Mouse (Mus musculus): ENCODE measurements around the gene Leng1.
A peak's percentile ranks its signal among the peaks of the same experiment; 100 is the strongest.

The Leng1 gene

DNA sequence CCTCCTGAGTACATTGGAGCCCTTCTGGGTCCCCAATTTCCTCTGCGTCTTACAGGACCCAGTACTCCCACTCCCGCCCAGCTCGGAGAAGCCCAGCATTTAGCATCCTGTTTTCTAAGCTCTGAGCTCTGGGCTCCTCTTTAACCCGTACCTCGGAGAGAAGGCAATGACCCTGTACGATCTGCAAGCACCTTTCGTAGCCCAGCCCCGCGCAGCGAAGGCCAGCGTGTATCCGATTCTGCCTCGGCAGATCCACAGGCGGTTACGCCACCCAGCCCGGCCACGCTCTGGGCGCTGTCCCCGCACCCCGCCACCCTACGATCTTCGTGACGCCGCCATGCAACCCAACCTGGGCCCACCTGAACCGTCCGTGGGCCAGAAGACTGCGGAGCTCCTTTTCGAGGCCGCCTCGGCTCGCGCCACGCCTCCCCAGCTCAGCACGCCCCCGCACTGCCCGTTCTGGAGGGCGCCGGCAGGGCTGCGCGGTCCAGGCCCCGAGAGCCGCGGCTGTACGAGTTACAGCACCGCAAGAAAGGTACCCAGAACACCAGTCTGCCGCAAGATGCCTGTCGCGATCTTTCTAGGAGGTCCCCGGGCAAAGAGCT is 26.8 kb upstream of the Leng1 start, which contains the start of gene Tsen34:
Tsen34 (plus strand) TSS at position 482 of the 605 bp plus-strand sequence.
- no peak for DNase-seq (ENCODE audit: extremely low read depth, low read depth)

- DNase-seq (ENCODE audit: extremely low read depth, low read depth), result peak; percentile 65
These were observed 26.3 kb upstream of the Leng1 start for GRCm38 (mm10) chr7:3691919-3692318.

DNA sequence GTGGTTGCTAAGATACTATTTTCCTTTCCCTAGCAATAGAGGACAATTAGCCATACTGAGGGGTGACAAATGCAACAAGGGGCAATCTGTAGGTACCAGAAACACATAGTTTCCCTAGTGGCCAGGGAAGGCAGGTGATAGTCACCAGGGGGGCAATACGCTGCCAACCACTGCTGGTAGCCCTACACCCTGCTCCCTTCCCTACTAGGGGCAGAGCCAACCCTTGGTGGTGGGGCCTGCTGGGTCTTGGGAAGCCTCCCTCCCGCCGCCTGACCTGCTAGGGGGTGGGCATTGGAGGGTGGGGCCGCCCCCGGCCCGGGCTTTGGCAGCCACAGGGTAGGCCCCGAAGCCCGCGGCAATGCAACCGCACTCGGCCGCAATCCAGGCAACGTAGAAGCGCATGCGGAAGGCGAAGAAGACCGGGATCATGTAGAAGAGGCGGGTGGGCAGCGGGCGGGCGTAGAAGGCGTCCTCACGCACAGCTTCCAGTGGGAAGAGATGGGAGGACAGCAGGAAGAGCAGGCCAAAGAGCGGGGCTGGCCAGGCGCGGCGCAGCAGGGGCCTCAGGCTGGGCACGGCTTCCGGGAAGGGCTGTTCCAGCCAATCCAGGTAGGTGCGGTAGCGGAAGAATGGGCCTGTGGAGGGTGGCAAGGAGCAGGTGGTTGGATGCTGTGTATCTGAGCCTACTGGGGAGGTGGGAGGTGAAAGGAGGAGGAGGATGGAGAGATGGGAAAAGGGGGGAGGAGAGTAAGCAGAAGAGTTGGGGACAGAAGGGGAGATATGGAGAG is 20.0 kb upstream of the Leng1 start:
- DNase-seq (ENCODE audit: extremely low read depth, low read depth), result no peak

GRCm38 (mm10) chr7:3684698-3685097 is 19.1 kb upstream of the Leng1 start:
- DNase-seq (ENCODE audit: extremely low read depth, low read depth), result no peak

- DNase-seq (ENCODE audit: extremely low read depth, low read depth), result no peak
These were observed 18.4 kb upstream of the Leng1 start for GRCm38 (mm10) chr7:3683908-3684550.

DNA sequence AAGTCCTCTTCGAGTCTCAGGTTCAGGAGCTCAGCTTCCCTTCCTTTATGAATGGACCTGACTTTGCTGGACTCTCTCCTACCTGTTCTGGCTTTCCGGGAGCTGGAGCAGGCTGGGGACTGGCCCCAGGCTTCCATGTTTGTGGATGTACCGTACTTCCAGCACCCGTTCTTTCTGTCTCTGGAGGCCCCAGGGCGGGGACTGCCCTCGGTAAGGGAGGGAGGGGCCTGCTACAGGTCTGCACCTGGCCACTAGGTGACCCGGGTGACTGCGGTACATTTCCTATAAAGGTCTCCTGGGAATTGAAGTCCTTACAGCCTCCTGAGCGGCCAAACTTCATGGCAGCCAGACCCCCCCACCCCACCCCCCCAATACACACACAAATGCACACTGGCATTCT is 11.7 kb upstream of the Leng1 start, which contains the start of gene Tmc4:
Tmc4 (minus strand) TSS at position 212 of the 400 bp plus-strand sequence.
- no peak for DNase-seq (ENCODE audit: extremely low read depth, low read depth)

DNA sequence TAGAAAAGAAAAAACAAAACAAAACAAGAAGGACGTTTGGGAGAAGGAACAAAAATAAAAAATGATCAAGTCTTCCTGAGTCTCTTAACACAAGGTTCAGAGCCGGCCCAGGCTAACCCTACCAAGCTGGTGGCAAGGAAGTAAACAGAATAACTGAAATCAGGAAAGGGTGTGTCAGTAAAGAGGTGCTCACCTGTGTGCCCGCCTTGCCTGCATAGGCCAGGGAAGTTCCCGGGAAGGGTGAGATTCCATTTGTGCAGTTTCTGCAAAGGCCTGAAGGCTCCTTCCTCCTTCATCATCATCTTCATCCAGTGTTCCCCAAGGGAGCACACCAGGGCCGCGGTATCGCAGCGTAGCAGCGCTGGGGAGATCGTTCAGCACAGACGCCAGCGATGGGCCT is 10.7 kb upstream of the Leng1 start:
- no peak for DNase-seq (ENCODE audit: extremely low read depth, low read depth)

DNA sequence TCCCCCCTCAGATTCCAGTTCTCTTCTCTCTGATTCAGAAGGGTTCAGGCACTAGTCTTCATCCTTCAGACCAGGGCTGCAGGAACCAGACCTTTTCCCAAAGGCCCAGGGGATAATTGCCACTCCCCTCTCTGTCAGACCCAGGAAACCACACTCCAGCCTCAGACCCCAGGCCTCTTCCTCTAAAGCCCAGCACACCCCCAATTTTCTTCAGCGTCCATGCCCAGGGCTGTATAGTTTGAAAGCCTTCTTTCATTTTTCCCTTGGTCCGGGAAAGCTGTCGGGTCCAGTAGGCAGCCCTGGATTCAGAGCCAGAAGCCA is 9.5 kb upstream of the Leng1 start:
- no peak for DNase-seq (ENCODE audit: extremely low read depth, low read depth)

DNA sequence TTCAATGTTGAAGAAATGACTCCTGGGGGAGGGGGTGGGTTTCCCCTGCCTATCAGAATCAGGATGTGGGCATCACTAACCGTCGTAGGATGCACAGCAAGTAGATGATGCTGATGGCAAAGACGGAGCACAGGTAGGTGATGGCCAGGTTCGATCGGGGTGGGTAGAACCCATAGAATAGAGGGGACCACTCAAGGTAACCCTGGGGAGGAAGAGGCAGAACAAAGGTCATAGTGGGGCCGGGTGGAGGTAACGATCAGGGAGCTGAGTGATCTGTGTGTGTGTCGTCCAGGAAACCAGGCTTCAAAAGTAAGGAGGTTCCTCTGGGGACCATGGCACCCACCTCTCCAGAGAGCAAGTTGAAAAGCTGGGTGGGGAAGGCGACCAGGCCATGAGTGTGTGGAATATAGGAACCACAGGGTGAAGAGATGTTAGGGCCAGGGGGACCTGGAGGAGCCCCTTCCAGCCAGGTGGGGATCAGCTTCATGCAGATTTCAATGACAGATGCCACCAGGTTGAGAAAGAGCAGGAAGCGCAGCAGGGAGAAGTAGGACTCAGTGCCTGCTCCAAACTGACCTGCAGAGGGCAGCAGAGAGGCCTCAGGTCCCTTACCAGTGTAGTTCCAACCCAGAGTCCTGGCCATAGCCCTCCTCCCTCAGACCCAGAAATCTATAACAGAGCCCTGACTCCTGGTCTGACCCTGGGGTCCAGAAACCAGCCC is 9.0 kb upstream of the Leng1 start:
- DNase-seq (ENCODE audit: extremely low read depth, low read depth), result no peak

DNA sequence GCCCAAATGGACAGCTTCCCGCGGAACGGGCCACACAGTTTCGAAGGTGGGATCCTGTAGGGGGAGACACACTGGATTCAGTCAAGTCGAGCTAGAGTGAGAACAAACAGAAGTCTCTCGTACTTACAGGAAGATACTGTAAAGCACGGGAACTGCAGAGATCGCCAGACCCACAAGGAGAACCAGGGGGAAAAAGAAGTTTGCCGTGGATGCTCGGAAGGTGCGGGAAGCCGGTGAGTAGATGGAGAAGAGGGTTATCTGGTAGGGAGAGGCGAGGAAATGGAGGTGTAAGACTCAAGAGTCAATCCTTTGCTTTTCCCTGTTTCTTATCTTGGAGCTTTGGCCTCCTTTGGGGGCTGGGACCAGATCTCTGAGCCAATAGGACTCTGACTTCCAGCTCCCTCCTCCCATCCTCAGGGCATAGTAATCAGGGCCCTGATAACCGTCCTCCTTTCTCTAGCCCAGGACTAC is 1.3 kb upstream of the Leng1 start:
- peak; percentile 54 for DNase-seq (ENCODE audit: extremely low read depth, low read depth)

DNA sequence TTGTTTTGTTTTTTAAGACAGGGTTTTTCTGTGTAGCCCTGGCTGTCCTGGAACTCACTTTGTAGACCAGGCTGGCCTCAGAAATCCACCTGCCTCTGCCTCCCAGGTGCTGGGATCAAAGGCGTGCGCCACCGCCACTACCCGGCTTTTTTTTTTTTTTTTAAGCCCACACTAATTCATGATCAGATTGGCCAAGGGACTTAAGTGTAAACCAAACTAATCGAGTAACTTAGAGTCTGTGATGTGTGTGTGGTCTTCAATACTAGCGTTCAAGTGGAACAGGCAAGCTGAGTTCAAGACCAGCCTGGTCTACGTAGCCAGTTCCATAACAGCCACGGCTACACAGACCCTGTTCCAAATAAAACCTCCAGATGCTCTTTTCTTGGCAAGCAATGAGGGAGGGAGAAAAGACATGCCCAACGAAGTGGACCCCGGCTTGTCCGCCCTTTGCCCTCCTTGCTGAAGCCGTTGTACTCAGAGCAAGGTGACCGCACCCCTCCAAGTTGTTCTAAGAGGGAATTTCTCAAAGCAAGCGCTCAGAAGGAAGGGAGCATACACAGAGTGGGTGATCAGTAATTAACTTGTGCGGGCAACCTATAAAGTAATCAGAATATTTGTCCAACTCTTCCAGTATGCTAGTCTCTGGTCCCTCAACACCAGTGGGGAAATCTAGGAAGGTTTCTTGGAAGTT is 971 bp downstream of the Leng1 start:
- DNase-seq (ENCODE audit: extremely low read depth, low read depth), result no peak

DNA sequence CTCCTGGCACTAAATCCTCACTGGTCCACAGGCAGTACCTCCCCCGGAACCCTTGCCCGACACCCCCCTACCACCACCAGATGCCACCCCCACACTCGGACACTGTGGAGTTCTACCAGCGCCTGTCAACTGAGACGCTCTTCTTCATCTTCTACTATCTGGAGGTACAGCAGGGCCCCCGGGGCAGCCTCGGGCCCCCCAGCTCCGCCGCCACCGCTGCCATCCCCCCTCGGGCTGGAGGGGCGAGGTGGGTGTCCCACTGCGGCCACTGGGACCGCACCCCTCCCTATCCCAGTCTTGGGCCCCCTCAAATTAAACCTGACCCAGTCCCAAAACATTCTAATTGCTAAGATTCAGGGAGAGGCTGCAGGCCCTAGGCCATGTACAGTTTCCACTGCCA is 7.1 kb downstream of the Leng1 start:
- no peak for DNase-seq (ENCODE audit: extremely low read depth, low read depth)

DNA sequence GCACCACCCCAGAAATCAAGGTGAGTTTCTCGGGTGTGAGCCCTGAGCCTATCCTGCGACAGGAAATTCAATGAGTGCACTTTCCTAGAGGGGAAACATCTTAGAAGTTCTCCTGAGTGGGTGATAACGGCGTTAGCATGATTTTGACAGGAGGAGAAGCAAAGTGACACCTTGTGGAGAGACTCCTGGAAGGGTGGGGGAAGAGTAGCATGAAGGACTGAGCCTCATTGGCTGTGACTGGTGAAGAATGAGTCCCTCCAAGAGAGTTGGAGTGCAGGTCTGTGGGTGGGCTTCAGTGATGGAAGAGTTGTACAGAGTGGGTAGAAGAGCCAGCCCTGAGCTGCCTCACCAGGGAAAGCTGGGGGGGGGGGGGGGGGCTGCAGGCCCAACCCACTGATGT is 8.7 kb downstream of the Leng1 start:
- DNase-seq (ENCODE audit: extremely low read depth, low read depth), result no peak

DNA sequence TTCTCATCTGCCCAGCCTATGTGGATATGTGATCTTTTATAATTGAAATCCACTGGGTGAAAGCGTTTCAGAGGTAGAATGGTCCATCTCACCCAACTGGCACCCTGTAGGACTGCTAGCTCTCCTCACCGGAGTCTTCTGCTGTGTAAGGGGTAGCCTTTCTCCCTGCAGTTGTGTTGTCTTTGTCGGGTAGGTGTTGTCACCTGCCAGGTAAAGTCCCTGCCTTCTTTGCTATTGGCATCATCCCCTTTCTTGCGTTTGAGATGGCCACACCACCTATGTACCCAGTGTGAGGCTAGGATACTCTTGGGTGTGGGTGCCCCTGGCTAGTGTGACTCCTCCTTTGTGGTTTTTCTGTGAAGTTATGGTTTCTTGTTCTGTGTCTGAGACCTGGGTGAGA is 19.0 kb downstream of the Leng1 start:
- DNase-seq (ENCODE audit: extremely low read depth, low read depth), result no peak

- no peak for DNase-seq (ENCODE audit: extremely low read depth, low read depth)
These were observed 19.5 kb downstream of the Leng1 start for GRCm38 (mm10) chr7:3646188-3646587.

DNA sequence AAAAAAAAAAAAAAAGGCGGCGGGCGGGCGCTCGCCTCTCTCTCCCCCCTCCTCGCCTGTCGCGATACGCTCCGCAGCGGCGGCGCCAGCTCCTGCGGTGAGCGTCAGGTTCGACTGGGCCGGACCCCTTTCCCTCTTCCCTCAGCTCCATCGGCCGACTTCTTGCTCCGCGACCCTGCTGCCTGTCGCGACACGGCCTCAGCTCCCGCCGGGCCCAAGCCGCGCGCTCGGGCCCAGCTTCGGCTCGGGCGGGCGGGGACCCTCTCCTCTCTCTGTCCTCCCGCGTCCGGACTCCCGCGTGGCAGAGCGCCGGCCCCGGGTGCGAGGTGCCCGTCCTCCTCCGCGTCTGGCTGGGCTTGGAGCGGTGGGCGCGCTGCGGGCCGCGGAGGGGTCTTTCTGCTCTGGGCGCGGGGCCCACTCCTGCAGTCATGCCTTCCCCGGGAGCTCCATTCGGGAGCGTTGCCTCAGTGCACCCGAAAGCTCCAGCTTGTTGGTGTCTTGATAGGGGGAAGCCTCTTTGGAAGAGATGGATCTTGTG is 20.1 kb downstream of the Leng1 start:
- DNase-seq (ENCODE audit: extremely low read depth, low read depth), result no peak

GRCm38 (mm10) chr7:3644672-3645487 is 20.8 kb downstream of the Leng1 start, which contains the start of gene Cnot3:
Gene Cnot3 (plus strand): TSS chr7:3645268.
- peak; percentile 99 for DNase-seq (ENCODE audit: extremely low read depth, low read depth)

GRCm38 (mm10) chr7:3644348-3644671 is 21.3 kb downstream of the Leng1 start:
- no peak for DNase-seq (ENCODE audit: extremely low read depth, low read depth)

GRCm38 (mm10) chr7:3643843-3644242 is 21.8 kb downstream of the Leng1 start:
- no peak for DNase-seq (ENCODE audit: extremely low read depth, low read depth)

GRCm38 (mm10) chr7:3643412-3643811 is 22.2 kb downstream of the Leng1 start:
- DNase-seq (ENCODE audit: extremely low read depth, low read depth), result peak; percentile 76
